Mouse (Mus musculus) ovary, adult 18-20 months (tissue): ENCODE results near the gene Ap3d1.

Experiments used
- DNase-seq: peaks from one replicate; pipeline ENCODE4 v3.0.0; 2022; ENCODE audit warnings: low spot score, mixed read lengths

The Ap3d1 gene

DNA sequence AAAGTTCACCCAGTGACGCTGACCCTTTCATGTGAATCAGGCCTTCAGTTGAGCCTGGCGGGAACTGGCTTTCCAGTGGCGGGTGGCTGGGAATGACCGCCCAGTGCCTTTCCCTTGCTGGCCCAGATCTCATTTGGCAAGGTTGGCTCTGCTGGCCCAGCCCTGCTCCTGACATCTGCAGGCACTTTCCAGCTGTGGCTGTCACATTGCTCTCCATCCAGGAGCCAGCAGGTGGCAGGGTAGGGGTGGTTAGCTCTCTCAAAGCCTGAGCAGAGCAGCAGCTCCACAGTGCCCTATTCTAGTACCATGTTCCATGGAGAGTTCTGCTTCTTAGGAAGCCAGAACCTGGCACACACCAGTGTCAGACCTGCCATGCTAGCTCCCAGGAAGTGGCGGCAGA, 15.7 kb upstream of the Ap3d1 start:
- DNase-seq, result peak; percentile 65

DNA sequence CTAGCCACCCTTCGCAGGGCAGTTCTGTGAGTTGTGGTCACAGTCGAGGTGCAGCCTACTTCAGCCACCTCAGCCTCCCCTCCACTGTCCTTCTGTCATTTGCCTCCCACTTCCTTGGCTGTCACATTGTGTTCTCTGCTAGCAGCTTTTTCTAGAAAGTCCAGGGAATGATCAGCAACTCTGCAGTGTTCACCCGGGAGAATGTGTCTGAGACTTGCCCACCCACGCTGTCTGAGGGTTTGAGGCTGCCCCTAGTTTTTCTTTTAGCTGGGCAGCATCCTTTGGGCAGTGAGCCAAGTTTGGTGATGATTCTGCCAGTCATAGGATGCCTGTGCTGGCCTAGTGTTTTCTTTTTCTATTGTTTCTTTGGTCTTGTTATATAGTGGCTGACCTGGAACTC, 14.9 kb upstream of the Ap3d1 start:
- DNase-seq, result no peak

DNA sequence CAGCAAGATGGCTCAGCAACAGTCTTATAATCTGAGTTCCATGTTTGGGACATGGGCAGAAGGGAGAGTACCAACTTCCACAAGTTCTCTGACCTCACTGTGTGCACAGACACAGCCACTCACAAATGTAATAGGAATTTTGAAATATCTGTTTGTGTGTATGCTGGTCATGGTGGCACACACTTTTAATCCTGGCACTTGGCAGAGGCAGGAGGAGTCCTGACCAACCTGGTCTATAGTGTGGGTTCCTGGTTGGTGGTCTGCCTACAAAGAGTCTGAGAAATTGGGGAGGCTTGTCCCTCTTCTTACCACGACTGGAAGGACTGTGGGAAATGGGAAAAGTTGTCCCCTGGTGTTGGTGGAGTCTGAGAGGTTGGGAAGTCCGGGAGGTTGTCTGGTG, 14.4 kb upstream of the Ap3d1 start:
- DNase-seq, result no peak

DNA sequence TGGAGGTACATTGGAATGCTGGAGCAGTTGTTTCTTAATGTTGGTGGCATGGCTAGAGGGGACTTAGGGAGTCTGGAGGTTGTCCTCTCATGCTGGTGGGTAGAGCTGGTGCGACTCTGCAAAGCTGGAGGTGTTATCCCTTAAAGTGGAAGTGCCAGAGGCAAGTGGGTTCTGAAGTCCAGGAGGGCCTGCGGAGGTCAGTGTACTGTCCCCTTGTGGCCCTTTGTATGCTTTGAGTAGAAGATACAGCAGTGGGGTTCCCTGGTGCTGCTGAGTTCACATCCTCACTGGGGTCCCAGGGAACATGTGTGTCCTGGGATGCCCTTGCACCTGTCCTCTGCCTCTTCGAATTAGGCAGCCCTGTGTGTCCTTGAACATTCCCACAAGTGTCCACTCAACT, 14.0 kb upstream of the Ap3d1 start:
- no peak for DNase-seq

DNA sequence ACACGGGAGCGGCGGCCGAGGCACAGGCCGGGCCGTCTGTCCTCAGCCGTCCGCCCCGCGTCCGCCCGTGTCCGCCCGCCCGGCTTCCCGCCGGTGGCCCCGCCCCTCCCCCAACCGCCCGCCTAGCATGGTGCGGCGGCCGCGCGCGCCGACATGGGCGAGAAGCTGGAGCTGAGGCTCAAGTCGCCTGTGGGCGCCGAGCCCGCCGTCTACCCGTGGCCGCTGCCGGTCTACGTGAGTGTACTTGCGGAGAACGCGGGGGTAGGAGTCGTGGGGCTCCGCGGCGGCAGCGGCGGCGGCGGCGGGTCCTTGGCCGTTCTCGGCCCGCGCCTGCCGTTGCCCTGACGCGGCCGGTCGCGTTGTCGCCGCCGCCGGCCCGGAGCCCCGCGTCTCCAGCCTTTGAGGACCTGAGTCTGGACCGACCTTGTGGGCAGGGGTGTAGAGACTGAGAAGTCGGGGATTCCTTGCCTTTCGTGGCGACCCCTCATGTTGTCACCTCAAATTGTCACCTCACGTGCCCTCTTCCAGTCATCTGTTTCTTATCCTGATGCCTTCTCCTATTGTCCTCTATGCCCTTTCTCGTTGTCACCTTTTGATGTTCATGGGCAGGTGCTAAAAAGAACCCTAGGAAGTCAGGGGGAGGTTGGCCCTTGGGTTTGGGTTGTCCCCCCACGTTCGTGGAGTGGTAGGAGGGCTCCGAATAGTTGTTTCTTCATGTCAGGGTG, 13.4 kb upstream of the Ap3d1 start:
- no peak for DNase-seq

DNA sequence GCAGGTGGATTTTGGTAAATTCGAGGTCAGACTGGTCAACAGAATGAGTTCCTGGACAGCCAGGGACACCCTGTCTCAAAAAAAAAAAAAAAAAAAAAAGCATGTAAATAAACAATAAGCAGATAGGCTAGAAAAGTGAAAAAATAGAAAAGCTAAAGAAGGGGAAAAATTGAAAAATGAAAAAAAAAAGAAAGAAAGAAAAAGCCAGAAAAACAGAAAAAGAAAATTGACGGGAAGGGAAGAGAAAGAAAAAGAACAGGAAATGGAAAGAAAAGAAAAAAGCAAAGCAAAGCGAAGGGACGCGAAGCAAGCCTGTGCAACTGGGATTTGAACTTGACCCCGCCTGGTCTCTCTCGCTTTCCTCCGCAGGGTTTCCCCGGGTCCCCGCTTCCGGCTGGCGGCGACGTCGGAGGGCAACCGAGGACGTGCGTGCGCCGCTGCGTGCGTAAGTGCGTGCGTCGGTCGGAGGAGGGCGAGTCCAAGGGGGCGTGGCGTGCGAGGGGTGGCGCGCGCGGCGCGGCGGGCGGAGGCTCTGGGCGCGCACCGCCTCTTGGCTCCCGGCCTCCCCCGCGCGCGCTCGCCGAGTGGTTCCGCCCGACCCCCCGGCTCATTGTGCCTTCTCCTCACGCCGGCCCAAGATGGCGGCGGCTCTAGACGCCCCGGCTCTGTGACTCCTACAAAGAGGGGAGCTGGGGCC, 12.7 kb upstream of the Ap3d1 start, which contains the start of gene Dot1l:
Gene Dot1l (plus strand): TSS at position 613 of the 697 bp plus-strand sequence.
- peak; percentile 95 for DNase-seq

DNA sequence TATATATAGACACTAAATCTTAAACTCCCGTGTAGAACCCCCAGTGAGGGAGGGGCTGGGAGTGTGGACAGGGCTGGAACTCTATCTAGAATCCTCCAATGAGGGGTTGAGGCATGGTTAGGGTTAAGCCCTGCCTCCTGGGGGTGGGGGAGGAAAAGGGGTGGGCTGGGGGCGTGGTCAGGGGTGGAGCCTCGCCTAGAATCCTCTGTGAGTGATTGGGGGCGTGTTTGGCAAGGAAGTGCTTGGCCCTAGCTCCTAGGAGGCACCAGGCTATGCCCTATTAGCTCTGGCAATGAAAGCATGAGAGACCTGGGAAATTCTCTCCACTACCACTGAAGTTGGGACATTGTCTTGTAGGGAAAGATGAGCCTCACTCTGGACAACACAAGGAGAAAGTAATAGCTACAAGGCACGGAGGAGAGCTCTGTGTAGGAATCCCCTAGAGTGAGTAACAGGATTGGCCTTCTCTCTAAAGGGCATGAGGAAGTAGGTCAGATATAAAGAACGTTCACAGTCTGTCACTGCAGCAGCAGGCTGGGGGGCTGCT, 10.1 kb upstream of the Ap3d1 start:
- peak; percentile 58 for DNase-seq

DNA sequence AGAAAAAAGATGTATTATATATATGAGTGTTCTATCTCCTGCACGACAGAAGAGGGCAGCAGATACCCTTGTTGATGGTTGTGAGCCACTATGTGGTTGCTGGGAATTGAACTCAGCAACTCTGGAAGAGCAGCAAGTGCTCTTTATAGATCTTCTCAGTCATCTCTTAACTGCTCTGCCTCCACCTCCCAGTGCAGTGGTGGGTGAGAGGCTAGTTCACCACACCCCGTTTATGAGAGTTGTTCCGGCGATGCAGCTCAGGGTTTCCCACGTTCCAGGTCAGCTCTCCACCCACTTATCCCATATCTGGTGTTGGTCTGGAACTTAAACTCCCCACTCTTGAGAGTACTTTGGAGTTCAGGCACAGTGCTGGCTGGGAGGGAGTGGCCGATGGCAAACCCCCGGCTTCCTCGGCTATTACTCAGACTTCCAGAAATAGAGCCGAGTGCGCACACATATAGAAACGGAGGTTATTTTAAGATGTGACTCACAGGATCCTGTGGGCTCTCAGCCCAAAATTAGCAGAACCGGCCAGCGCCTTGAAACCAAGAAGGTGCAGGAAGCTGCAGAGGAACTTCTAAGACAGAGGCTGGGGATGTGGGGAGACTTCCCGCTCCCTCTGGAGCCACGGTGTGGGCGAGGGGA, 9.2 kb upstream of the Ap3d1 start:
- DNase-seq, result peak; percentile 44

DNA sequence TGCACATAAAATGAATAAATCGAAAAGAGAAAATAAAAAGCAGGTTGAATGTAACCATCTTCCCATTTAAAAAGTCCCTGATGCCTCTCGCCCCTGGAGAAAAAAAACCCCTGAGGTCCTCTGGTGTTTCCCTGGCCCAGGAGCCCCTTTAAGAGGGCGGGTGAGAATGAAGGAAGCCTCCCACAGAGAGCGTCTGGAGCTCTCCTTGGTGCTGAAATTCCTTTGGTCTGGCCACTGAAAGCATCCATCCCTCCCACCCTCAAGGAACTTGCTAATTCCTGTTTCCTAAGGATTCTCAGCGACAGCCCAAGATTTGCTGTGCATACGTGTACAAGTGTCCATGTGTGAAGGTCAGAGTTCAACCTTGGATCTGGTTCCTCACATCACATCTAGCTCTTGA, 6.5 kb upstream of the Ap3d1 start:
- no peak for DNase-seq

DNA sequence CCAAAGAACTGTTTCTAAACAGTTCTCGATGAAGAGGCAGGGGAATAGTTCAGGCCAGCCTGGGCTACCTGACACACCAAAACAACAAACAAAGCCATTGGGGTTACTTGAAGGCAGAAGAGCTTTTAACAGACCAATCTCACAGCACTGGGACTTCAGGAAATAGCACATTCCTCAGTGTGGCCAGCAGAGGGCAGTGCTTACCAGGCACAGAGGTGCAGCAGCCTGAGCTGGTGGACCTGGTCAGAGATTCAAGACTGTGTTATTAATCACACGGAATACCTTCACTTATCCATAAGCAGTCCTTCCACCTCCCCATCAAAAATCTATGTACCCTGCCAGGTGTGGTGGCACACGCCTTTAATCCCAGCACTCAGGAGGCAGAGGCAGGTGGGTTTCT, 5.3 kb upstream of the Ap3d1 start:
- peak; percentile 51 for DNase-seq

DNA sequence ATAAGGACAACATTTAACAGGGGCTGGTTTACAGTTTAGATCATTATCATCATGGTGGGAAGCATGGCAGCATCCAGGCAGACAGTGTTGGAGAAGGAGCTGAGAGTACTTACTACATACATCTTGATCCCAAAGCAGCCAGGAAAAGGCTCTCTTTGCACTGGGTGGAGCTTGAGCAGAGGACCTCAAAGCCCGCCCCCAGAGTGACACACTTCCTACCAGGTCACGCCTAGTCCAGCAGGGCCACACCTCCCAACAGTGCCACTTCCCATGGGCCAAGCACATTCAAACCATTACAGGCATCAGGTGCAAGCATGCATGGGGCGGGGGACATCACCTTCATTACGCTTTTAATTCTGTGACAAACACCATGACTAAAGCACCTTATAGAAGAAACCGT, 2.2 kb upstream of the Ap3d1 start:
- no peak for DNase-seq

DNA sequence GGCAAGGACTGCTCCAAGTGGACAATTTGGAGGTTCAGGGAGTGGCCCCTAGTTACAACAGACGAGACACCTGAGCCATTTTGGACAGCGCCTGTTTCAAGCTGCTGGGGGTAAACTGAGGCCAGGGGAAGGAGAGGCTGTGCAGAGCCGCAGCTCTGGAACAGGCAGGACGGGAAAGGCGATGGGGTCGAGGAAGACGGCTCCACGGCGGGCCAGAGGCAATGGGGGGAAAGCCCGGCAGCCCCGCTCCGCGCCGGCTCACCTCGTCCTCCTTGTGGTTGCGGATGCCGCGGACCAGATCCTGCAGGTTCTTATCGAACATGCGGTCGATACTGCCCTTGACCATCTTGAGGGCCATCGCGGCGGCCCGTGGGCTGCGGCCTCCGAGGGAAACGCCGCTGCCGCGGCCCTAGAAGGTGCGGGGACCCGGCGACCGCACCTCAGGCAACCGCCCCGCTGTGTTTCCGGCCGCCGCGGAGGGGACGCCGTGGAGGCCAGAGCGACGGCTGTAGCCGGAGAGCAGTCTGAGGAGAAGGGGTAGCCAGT, 357 bp downstream of the Ap3d1 start:
- DNase-seq, result no peak

DNA sequence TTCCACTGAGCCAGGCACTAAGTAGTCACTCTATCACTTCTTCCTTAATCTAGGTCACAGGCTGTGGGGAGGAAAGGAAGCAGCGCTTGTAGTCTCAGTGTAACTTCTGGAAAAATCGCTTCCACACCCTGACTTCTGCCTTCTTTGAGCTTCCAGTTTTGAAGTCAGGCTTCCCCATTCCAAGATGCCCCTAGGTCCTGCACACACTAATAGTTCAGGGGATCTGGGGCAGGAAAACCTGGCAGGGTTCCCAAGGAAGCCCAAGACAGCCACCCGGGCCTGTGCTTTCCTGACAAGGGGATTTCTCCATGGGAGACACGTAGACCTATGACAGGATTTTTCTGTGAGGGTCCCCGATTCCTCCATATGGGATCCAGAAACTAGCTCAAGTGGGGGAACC, 918 bp downstream of the Ap3d1 start:
- no peak for DNase-seq

DNA sequence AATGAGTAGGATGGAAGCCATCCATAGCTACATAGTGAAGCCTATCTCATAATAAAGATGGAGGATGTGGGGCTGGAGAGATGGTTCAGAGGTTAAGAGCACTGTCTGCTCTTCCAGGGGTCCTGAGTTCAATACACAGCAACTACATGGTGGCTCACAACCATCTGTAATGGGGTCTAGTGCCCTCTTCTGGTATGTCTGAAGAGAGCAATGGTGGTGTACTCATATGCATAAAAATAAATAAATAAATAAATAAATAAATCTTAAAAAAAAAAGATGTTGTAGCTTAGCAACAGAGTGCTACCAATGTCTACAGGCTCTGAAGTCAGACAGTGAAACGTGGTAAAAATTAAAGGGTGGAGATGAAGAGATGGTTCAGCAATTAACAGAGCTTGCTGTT, 3.4 kb downstream of the Ap3d1 start:
- no peak for DNase-seq

DNA sequence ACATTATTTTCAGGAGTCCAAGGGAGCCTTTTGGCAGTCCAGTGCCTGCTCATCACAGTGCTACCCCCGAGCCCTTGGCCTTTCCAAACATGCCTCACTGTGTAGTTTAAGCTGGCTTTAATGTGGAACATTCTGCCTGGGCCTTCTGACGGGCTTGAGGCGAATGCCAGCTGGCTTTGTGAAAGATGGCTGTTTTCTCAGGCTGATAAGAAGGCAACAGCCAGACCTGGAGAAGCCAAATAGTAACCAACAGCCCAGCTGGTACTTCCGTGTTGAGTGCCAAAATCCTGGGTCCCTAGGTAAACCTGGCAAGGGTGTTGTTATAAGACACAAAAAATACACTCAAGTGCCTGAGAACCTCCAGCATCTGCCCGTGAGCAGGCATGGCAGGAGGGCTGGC, 5.3 kb downstream of the Ap3d1 start:
- DNase-seq, result no peak

DNA sequence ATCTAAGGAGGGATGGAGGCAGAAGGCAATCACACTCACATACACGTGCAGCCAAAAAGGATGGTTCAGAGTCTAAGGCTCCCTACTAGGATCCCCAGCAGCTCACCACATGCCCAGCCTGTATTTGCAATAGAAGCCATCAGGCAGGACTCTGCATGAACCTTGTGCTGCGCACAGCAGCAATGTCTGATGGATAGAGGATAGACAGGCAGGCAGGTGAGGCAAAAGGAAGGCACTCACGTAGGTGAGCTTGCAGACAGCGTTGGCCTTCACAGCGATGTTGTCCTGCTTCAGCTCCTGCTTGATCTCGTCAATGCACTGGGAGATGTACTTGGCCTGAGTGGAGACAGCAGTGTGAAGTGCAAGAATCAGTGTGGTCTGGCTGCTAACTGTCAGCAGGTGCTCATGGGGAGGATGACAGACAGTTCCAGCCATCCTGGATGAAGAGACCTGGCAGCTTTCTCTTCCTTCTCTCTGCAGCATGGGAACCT, 9.4 kb downstream of the Ap3d1 start:
- no peak for DNase-seq

DNA sequence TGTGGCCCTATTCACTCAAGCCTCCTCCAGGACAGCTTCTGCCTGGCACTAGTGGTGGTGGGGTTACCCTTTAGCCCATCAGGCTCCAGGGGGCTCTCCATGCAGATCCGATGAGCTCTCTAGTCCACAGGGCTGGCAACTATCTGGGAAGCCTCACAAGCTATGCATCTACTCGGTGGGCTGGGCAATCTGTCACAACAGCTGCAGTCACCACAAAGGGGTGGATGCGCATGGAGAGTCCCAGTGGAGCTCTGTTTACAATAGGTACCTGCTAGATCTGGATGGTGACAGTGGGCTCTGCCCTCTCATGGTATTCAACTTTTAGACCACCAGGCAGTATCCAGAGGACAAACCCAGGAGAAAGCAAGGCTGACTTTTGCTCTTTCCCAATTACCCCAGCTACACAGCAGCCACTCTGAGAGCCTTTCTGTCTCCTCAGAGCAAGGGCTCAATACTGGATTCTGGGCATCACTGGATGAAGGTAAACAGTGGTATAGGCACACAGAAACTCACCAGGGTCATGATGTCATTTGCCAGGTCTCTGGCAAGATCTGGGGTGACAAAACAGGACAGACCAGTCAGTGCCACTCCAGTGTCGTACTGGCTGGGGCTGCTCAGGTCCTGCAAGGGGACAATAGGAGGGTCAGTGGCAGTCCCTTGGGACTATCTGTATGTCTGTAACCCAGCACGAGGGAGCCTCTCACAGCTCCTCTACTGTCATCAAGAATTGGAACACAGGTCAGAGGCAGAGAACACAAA, 14.5 kb downstream of the Ap3d1 start:
- no peak for DNase-seq

DNA sequence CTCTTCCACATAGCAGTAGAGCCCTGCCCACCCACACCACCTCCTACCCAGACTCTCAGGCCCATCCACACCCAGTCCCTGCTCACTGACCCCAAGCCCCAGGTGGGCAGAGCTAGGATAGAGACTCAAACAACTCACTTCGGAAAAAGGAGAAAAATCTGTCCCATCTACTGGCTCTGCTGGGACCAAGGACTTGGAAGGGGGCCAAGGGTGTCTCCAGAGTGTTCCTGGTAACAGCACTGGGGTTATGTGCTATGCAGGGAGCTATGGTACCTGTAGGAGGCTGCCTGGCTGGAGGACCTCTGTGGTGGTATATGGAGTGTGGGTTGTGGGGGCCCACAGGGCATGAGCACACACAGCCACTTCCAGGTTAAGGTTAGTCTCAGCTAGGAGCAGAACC, 24.8 kb downstream of the Ap3d1 start:
- no peak for DNase-seq

DNA sequence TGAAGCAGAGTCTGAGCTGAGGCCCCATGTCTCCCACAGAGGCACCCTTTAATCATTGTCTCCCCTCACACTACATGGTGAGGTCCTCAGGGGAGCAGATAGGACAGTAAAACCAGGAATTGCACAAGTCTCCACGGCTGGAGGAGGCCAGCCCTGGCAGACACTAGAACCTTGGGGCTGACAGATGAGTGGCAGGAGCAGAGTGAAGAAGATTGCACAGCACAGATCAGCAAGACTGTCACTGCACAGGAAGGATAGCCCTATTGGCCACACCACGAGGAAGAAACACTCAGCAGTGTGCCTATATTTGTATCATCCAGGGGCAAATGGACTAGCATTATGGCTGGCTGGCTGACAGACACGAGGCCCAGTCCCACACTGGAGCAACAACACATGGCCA, 31.2 kb downstream of the Ap3d1 start:
- DNase-seq, result no peak

DNA sequence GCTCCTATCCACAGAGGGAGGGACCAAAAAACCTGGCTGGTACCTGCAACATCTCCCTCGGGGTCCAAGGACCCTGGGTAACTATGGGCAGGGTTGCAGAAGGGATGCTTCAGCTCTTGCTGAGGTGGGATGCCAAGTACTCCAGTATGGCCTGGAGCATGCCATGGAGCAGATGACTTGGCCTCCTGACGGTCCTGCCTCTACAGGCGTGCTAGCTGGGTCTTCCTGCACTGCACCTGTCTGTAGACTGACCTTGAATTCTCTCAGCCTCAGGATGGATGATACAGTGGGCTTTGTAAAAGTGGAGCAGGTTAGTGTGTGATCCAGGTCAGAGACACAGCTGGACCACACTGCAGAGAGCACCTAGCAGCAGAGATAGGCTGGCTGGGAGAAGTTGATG, 36.6 kb downstream of the Ap3d1 start:
- DNase-seq, result no peak

DNA sequence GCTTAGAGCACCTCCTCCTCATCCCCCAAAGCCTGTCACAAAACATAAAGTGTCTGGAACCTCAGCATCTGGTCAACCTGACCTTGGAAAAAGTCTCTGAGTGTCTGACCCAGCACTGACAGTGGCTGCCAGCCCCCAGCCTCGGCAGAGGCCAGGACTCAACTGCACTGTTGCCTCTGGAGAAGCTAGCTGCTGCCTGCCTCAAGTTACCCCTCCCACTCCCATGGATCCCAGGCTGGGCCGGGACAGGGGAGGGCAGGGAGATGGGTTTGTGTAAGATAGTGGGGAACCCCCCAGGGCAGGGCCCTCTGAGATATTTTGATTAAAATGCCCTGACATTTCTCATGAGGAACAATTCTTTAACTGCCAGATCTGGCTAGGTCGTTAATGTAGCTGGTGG, 37.0 kb downstream of the Ap3d1 start:
- no peak for DNase-seq

DNA sequence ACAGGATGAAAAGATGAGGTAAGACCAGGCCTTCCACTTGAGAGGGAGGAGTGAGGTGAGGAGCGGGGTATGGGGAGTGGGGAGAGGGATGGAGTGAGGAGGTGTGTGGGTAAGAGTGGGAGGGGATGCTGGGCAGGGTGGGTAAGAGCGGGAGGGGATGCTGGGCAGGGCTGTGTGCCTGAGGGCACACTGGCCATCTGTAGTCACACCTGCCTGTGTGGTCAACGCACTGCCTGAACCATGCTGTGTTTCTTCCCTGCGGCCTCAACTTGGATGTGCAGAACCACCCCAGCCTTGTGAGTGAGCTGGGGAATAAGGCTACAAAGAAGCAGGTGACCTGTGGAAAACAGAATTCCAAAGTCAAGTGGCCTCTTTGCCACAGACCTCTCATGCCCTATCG, 37.6 kb downstream of the Ap3d1 start:
- no peak for DNase-seq
